Mouse (Mus musculus): ENCODE data around the gene Med8. TPM values are rescaled to one million over a fixed set of nuclear protein-coding genes. Genes with fewer than 3 reads are reported as not detected.

Gene Med8
- 10 to 100 TPM; 51.0 to 53.4 TPM for total RNA-seq (2021)
- long read RNA-seq, experiment 1, transcript Med8-203 (7 exons, 1,134 nt) = minor isoform, 6 of 40 reads
- long read RNA-seq, experiment 1, transcript Med8-201 (7 exons, 1,145 nt) = major isoform, 22 of 40 reads
- long read RNA-seq, experiment 1, partial matches to known transcripts = 5 of 40 reads
- long read RNA-seq, experiment 1, other reads (novel, unspliced or antisense) = 7 of 40 reads
- long read RNA-seq, experiment 2, transcript Med8-203 (7 exons, 1,134 nt) = minor isoform, 9 of 44 reads
- long read RNA-seq, experiment 2, transcript Med8-201 (7 exons, 1,145 nt) = major isoform, 18 of 44 reads
- long read RNA-seq, experiment 2, partial matches to known transcripts = 4 of 44 reads
- long read RNA-seq, experiment 2, other reads (novel, unspliced or antisense) = 13 of 44 reads

DNA sequence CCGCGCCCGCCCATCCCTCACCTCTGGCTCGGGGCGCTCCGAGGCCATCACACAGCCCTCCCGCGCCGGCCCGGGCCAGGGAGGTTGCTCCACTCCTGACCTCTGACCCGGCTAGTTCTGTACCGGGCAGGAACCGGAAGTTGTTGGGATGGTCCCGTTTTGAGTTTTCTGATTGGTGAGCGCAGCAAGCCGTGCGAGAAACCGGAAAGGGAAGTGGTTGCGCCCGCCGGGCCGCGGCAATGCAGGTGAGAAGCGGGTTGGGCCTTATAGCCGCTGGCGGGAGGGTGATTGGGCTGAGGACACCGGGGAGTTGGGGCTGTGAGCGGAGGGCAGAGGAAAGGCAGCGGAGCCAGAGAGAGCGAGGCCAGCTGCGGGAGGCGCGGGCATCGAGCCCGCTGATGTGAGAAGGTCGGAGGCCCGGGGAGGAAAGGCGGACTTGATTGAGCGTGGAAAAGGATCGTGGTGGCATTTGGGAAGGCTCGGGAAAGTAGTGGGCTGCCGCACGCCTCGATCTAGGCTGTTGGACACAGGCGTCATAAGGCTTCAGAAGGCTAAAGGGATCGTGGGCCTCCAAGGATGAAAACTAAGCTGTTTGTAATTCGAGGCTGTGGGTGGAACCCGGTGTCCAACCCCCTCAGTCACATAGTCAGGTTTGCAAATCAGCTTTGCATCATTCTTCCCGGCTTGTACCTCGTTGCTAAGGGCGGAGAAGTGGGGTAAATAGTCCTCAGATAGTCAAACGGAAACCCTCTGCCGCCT is at the start of gene Med8, which contains the start of gene Szt2:
Gene Med8, plus strand, starts transcription at position 196 of the 759 bp plus-strand sequence.
Gene Szt2, minus strand, starts transcription at position 132 of the 759 bp plus-strand sequence.
- DNase-seq (ENCODE audit: low spot score in 2 of 2) = peak; percentile 68 to 88

DNA sequence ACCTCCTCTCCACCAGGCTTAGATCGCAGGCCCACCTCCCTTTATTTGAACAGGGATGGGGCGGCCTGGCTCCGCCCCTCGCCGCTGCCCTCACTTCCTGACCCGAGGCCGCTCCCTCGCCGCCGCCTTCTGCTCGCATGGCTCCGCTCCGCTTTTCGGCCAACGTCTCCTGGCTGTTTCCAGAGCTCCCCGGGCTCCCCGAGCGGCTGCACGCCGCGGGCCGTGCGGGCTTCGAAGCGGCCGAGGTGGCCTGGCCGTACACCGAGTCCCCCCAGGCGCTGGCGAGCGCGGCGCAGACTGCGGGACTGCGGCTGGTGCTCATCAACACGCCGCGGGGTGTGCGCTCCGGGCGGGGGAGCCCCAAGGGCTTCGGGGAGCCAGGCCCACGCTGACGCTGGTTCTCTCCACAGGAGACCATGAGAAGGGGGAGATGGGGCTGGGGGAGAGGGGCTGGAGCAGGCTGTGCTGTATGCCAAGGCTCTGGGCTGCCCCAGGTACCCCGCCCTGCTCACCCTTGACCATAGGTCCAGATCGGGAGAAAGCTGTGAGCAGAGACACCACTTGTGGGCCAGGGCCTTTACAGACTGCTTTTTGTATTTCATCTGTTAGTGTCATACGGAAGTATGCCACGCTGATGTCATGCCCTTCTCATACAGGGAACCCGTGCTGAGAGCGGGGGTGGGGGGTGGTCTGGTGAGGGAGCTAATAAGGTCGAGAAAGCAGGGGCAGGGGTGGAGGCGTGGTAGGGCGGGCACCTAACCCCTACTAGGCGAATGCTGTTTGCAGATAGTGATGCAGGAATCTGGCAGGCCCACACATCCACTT is 49.0 kb upstream of the Med8 start:
- DNase-seq (ENCODE audit: low spot score in 2 of 2) = peak; percentile 62 to 80

DNA sequence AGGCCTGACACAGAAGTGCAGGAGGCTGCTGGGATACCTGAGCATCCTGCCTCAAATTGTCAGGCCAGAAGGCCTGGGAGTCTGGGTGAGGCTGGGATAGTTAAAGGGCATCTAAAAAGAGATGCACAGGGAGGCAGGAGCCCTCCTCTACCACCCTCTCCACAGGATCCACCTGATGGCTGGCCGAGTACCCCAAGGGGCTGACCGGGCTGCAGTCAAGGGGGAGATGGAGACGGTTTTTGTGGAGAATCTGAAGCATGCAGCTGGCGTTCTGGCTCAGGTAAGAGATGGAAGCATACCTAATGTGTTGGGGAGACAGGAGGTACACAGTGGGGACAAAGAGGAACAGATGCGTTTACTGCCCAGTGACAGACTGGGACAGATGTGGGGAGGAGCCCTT is 47.7 kb upstream of the Med8 start:
- DNase-seq (ENCODE audit: low spot score in 2 of 2) = no peak

GRCm38 (mm10) chr4:118362879-118363278 is 46.3 kb upstream of the Med8 start:
- DNase-seq (ENCODE audit: low spot score in 2 of 2) = no peak

DNA sequence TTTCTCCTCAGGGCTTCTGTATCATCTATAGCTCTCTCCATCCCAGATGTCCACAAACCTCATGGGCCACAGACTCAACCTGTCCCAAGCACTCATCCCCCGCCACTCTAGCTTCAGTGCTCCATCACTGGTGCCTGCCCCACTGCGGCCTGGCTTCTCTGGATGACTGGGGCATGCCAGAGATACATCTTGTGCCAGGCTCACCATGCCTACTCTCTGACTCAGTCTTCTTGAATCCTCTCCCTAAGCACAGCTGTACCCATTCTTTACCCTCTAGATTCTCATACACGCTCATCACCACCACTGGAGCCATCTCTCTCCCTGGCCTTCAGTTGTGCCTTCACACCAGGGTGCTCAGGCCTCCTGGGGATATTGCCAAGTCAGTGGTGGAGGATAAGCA is 45.2 kb upstream of the Med8 start:
- no peak for DNase-seq (ENCODE audit: low spot score in 2 of 2)

DNA sequence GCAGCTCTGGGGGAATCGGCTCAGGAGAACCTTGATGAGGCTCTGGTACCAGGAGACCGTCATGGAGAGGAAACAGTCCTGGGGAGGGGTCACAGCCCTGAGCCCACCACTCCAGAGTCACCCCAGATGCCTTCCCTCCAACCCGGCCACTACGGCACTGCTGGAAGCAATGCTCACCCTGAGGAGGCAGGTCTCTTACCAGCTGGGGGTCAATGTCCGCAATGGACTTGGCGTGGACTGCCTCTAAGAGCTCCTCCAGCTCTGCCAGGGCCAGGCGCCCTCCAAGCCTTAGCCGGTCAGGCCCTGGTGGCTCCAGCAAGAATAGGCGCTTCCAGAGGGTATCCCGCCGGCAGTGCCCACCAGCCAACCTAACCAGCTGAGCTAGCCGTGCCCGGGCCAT is 44.5 kb upstream of the Med8 start:
- no peak for DNase-seq (ENCODE audit: low spot score in 2 of 2)

DNA sequence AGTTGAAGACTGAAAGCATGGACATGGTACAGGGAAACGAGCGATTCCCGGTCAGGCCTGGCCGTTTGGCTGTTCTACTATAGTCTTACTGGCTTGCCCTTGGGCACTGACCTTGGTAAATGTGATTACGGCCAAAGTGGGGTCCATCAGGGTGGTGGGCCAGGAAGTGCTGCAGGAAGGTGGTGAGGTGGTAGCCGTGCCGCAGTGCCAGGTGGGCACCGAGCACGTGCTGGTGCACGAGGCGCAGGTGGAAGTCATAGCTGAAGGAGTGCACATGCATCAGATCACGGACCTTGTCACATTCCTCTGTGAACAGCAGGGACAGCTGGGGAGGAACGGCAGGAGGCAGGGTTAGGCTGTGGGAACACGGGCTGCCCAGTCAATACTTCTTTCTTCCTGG is 43.1 kb upstream of the Med8 start:
- no peak for DNase-seq (ENCODE audit: low spot score in 2 of 2)

DNA sequence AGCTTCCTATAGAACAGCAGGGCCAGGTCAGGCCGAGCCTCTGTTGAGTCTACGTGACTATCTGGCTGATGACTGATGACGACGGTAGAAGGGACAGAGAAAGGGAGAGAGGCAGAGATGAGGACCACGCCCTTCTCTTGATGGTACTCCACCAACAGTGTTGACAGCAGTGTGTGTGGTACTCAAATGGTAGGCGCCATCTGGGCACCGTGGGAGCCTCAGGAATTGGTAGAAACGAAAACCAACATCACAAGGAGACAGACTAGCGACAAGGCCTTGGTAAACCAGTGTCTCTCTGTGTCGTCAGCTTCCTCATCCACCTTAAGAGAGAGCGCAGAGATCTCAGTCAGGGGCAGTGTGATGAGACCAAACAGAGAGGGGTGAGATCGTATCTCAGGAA is 41.6 kb upstream of the Med8 start:
- no peak for DNase-seq (ENCODE audit: low spot score in 2 of 2)

GRCm38 (mm10) chr4:118368616-118369015 is 40.5 kb upstream of the Med8 start:
- DNase-seq (ENCODE audit: low spot score in 2 of 2) = no peak

- no peak for DNase-seq (ENCODE audit: low spot score in 2 of 2)
Observed at GRCm38 (mm10) chr4:118371822-118372221, 37.3 kb upstream of the Med8 start.

- no peak for DNase-seq (ENCODE audit: low spot score in 2 of 2)
Observed at GRCm38 (mm10) chr4:118375999-118376398, 33.1 kb upstream of the Med8 start.

DNA sequence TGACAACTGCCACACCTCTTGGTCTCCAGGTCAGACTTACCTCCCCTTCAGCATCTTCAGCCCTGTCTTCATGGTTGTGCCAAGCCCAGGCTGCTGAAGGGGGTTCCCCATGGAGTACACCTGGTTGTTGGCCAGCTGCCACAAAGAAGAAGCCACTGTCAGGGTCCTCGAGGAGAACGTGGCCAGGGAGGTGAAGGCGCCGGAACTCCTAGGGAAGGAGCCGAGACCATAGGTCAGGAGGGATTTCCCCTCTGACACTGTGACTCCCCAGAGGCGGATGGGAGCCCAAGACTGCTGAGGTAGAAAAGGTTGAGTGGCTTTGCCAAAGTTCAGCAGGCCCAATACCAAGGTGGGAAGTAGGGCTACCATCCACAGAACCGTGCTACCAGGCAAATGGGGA is 25.9 kb upstream of the Med8 start:
- DNase-seq (ENCODE audit: low spot score in 2 of 2) = no peak

DNA sequence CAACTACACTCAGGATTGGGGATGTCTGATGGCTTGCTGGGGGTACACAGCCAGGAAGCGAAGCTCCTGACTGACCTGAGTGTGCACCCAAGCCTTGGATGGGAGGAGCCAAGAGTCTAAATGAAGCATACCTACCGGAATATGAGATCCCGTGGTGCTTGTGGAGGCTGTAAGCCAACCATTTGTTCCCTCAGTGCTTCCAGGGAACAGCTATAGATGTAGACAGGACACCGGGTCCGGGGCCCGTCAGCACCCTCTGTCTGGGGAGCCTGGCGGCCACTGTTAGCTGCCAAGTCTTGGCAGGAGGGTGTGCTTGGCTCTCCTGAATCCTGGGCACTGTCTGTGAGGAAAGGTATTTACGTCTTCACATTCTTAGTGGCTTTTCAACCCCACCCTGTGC is 21.8 kb upstream of the Med8 start:
- no peak for DNase-seq (ENCODE audit: low spot score in 2 of 2)

GRCm38 (mm10) chr4:118390146-118390545 is 19.0 kb upstream of the Med8 start:
- DNase-seq (ENCODE audit: low spot score in 2 of 2) = no peak

DNA sequence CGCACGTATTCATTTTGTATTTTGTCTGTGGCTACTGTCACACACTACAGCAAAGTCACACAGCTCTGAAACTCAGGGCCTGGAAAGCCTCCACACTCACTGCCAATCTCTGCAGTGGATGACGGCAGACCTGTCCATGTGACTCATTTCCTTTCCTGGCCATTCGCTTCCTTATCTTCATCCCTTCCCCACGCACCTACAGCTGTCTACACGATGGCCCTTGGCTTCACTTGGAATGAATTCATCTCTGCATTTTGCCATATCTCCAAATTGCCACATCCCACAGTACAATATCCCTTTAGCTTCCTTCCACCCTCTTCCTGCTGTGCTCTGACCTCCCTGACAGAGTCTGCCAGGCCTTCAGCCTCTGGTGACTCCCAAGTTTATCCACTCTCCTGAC is 14.6 kb upstream of the Med8 start:
- DNase-seq (ENCODE audit: low spot score in 2 of 2) = no peak

GRCm38 (mm10) chr4:118395289-118395688 is 13.8 kb upstream of the Med8 start:
- DNase-seq (ENCODE audit: low spot score in 2 of 2) = no peak

DNA sequence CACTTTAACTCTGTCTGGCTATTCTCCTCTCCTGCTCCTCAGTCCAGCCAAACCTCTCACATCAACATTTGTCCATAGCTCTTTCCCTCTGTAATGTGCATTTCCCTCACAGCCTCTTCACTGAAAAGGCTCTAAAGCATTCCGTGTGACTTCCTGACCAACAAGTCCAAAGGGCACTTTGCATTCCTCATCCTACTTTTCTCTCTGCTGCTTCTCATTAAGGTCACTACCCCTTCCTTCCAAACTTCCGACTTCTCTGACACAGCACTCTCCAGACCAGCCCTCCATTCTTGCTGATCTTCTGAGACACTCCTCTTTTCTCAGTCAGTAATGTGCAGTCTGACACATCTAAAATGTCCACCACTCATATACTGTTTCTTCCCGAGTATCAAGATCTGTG is 12.7 kb upstream of the Med8 start:
- DNase-seq (ENCODE audit: low spot score in 2 of 2) = no peak

DNA sequence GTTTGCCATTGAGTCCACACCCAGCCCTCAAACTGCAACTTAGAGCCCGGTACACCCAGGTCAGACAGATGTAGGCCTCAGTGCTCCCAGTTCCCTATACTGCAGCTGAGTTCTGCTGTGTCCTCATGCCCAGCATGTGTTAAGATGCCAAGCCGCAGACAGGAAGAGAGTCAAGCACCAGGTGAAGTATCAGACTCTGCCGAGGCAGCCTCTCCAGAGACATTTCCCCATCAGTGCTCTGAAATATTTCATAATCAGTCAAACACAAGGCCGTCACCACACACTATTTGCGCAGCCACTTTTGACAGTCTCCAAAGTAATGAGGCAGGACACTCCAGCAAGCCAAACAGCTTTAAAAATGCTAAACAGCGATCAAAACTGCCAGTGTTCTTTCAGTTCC is 10.7 kb upstream of the Med8 start:
- DNase-seq (ENCODE audit: low spot score in 2 of 2) = no peak

DNA sequence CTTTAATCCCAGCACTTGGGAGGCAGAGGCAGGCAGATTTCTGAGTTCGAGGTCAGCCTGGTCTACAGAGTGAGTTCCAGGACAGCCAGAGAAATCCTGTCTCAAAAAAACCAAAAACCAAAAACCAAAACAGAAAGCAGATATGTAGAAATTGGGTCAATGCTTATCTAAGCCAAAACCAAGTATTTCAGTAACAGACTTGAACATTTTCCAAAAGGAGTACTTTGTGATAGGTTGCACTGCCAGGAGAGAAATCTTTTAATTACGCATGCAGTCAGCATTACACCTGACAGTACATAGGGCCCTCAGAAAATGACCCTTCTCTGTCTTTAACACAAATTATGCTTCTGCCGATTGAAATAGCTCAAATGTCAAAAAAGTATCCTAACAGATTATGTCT is 7.7 kb upstream of the Med8 start:
- no peak for DNase-seq (ENCODE audit: low spot score in 2 of 2)

- no peak for DNase-seq (ENCODE audit: low spot score in 2 of 2)
Observed at GRCm38 (mm10) chr4:118401918-118402317, 7.2 kb upstream of the Med8 start.

GRCm38 (mm10) chr4:118402701-118403100 is 6.4 kb upstream of the Med8 start:
- DNase-seq (ENCODE audit: low spot score in 2 of 2) = no peak

GRCm38 (mm10) chr4:118410871-118411270 is 1.7 kb downstream of the Med8 start:
- DNase-seq (ENCODE audit: low spot score in 2 of 2) = no peak

Data from gastrocnemius, postnatal 4 days (tissue).